Mouse (Mus musculus) right cerebral cortex, adult 2 months (tissue): ENCODE results near the gene Gm19426.

Source experiments
- DNase-seq, 2 experiments: peaks; one replicate each; pipeline ENCODE4 v3.0.0; 2021 to 2022; ENCODE audit warnings: low spot score in 2 of 2

The Gm19426 gene

GRCm38 (mm10) chr2:84721182-84721581 is 22.3 kb downstream of the Gm19426 start:
- DNase-seq: no peak

- no peak for DNase-seq
These were observed 22.7 kb downstream of the Gm19426 start for GRCm38 (mm10) chr2:84720718-84721117.

- DNase-seq: no peak
These were observed 26.1 kb downstream of the Gm19426 start for GRCm38 (mm10) chr2:84717357-84717756.

GRCm38 (mm10) chr2:84716423-84717355 is 26.8 kb downstream of the Gm19426 start:
- no peak for DNase-seq

GRCm38 (mm10) chr2:84715562-84716361 is 27.7 kb downstream of the Gm19426 start:
- peak; percentile 62 to 82 for DNase-seq

GRCm38 (mm10) chr2:84714811-84715561 is 28.5 kb downstream of the Gm19426 start, which contains the start of gene Zdhhc5:
Gene Zdhhc5, minus strand, starts transcription at chr2:84715180.
- DNase-seq: peak; percentile 97 to 99

GRCm38 (mm10) chr2:84714422-84714810 is 29.0 kb downstream of the Gm19426 start:
- DNase-seq: peak; percentile 32 to 38

- DNase-seq: no peak
These were observed 31.6 kb downstream of the Gm19426 start for GRCm38 (mm10) chr2:84711898-84712297.

GRCm38 (mm10) chr2:84707523-84707922 is 35.9 kb downstream of the Gm19426 start:
- DNase-seq: no peak

GRCm38 (mm10) chr2:84705295-84705694 is 38.2 kb downstream of the Gm19426 start:
- no peak for DNase-seq

- DNase-seq: no peak
These were observed 39.1 kb downstream of the Gm19426 start for GRCm38 (mm10) chr2:84704329-84704728.

GRCm38 (mm10) chr2:84703497-84703896 is 40.0 kb downstream of the Gm19426 start:
- DNase-seq: no peak

GRCm38 (mm10) chr2:84695007-84695695 is 48.3 kb downstream of the Gm19426 start:
- no peak for DNase-seq
